ENCODE assay signal across 12 mouse cellular contexts in genomic region chr5:73701063-73701890, GRCm38 (mm10). TPM values are rescaled to one million over a fixed set of nuclear protein-coding genes. Genes with fewer than 3 reads are reported as not detected.
DNase-seq lines count a peak whose midpoint lies in the region; ATAC-seq and TF ChIP-seq lines count a peak whose summit lies in the region.
"Had no signal": no experiment of that assay in that cellular context is flagged by ENCODE, and none has a peak within 500 bp of the region (broad histone marks: within the 10 kb centered on the region; RNA-seq: fewer than 3 reads in every experiment).

No protein-coding gene starts in this region.

- peak; percentile 18 for DNase-seq in gastrocnemius, postnatal 10 days
- DNase-seq in gastrocnemius, adult 18-20 months (ENCODE audit: low spot score): no peak
- DNase-seq in testis, postnatal 10 days (ENCODE audit: low spot score): no peak
- DNase-seq in testis, postnatal 14 days (ENCODE audit: low spot score): peak; percentile 10

- peaks cover 13% of the 10 kb centered on the region for H3K4me1 ChIP-seq in testis, adult 2 months (ENCODE audit: control insufficient read depth, insufficient read depth, low read length)
- peaks cover 39% of the 10 kb centered on the region for H3K4me1 ChIP-seq in limb, embryonic 12.5 days (replicated peaks)
- no peaks in the 10 kb centered on the region for H3K4me1 ChIP-seq in forebrain, embryonic 16.5 days (replicated peaks; ENCODE audit: control insufficient read depth, insufficient read depth, low read length)
- no peaks in the 10 kb centered on the region for H3K4me1 ChIP-seq in forebrain, embryonic 12.5 days
- H3K4me1 ChIP-seq: hindbrain, embryonic 15.5 days had no signal

- no peaks in the 10 kb centered on the region for H3K36me3 ChIP-seq in testis, adult 2 months (ENCODE audit: control insufficient read depth, insufficient read depth, low read length)
- H3K36me3 ChIP-seq in limb, embryonic 12.5 days: no peaks in the 10 kb centered on the region
- H3K36me3 ChIP-seq in forebrain, embryonic 16.5 days (ENCODE audit: control insufficient read depth, insufficient read depth): no peaks in the 10 kb centered on the region
- no peaks in the 10 kb centered on the region for H3K36me3 ChIP-seq in forebrain, embryonic 12.5 days (replicated peaks)
- H3K36me3 ChIP-seq: hindbrain, embryonic 15.5 days had no signal

- no peak for TF ChIP-seq POLR2A in testis, adult 2 months (IDR thresholded peaks at IDR 0.05; ENCODE audit: control insufficient read depth, low read depth, low read length)

- no peak overlapping the region for H3K4me3 ChIP-seq in testis, adult 2 months (ENCODE audit: control insufficient read depth, low read depth, low read length)
- no peak overlapping the region for H3K4me3 ChIP-seq in limb, embryonic 12.5 days (replicated peaks)
- H3K4me3 ChIP-seq in forebrain, embryonic 16.5 days (replicated peaks; ENCODE audit: low read length): no peak overlapping the region
- H3K4me3 ChIP-seq in forebrain, embryonic 12.5 days (replicated peaks): no peak overlapping the region
- H3K4me3 ChIP-seq: hindbrain, embryonic 15.5 days had no signal

- no peak for TF ChIP-seq CTCF in testis, adult 2 months (IDR thresholded peaks at IDR 0.05; ENCODE audit: control insufficient read depth, insufficient read depth, insufficient replicate concordance, low read depth, low read length)

- no peaks in the 10 kb centered on the region for H3K9me3 ChIP-seq in limb, embryonic 12.5 days
- H3K9me3 ChIP-seq in forebrain, embryonic 16.5 days (ENCODE audit: control insufficient read depth, low read length): no peaks in the 10 kb centered on the region
- no peaks in the 10 kb centered on the region for H3K9me3 ChIP-seq in forebrain, embryonic 12.5 days
- H3K9me3 ChIP-seq: hindbrain, embryonic 15.5 days had no signal

- H3K9ac ChIP-seq in limb, embryonic 12.5 days (replicated peaks): no peak overlapping the region
- no peak overlapping the region for H3K9ac ChIP-seq in forebrain, embryonic 16.5 days (replicated peaks; ENCODE audit: low read depth, low read length)
- H3K9ac ChIP-seq in forebrain, embryonic 12.5 days: no peak overlapping the region
- H3K9ac ChIP-seq: hindbrain, embryonic 15.5 days had no signal

- peak overlapping the region; percentile 13; the same call in 1 of the 2 replicates for H3K27ac ChIP-seq in testis, adult 2 months (ENCODE audit: control insufficient read depth, insufficient read depth, low read depth, low read length)
- peak overlapping the region; percentile 64 for H3K27ac ChIP-seq in limb, embryonic 12.5 days
- no peak overlapping the region for H3K27ac ChIP-seq in forebrain, embryonic 16.5 days (ENCODE audit: low read length)
- no peak overlapping the region for H3K27ac ChIP-seq in forebrain, embryonic 12.5 days
- H3K27ac ChIP-seq: hindbrain, embryonic 15.5 days had no signal

- no peak for ATAC-seq in limb, embryonic 12.5 days (ENCODE audit: insufficient number of reproducible peaks, insufficient read depth, low FRiP score, low TSS enrichment, low read depth)
- no peak for ATAC-seq in forebrain, embryonic 16.5 days
- no peak for ATAC-seq in forebrain, embryonic 12.5 days (ENCODE audit: low FRiP score)
- ATAC-seq: forebrain, embryonic 14.5 days; Patski had no signal

- no peaks in the 10 kb centered on the region; the same call in 1 of the 2 replicates for H3K27me3 ChIP-seq in testis, adult 2 months (ENCODE audit: control insufficient read depth, insufficient read depth, low read length)
- no peaks in the 10 kb centered on the region for H3K27me3 ChIP-seq in limb, embryonic 12.5 days
- no peaks in the 10 kb centered on the region for H3K27me3 ChIP-seq in forebrain, embryonic 16.5 days (replicated peaks; ENCODE audit: control insufficient read depth, insufficient read depth, low read length)
- H3K27me3 ChIP-seq in forebrain, embryonic 12.5 days: no peaks in the 10 kb centered on the region
- H3K27me3 ChIP-seq: hindbrain, embryonic 15.5 days had no signal

- H3K4me2 ChIP-seq in limb, embryonic 12.5 days: no peak overlapping the region
- no peak overlapping the region for H3K4me2 ChIP-seq in forebrain, embryonic 16.5 days (ENCODE audit: low read length)
- H3K4me2 ChIP-seq in forebrain, embryonic 12.5 days: no peak overlapping the region
- H3K4me2 ChIP-seq: hindbrain, embryonic 15.5 days had no signal

- 71% methylated on average over 17 of the region's 17 CpGs for WGBS in limb, embryonic 12.5 days
- WGBS in forebrain, embryonic 16.5 days: 79% methylated on average over 17 of the region's 17 CpGs
- 87% methylated on average over 17 of the region's 17 CpGs for WGBS in forebrain, embryonic 12.5 days

RNA-seq across cellular contexts. Expression of gene Spata18, which starts 50.1 kb away (rescaled TPM):
- total RNA-seq in gastrocnemius, postnatal 10 days (2021): under 1 TPM; 0.14 to 0.27 TPM
- total RNA-seq in gastrocnemius, adult 18-20 months (2021): under 1 TPM in 1 of 2 experiments, not detected in 1; 0.14 TPM
- polyA plus RNA-seq in testis, adult 2 months (2012; rRNA removed): 538 and 551 TPM in 2 replicates
- 1.9 and 2.0 TPM in 2 replicates for polyA plus RNA-seq in limb, embryonic 12.5 days (2016; fragmentation: Nextera tagmentation; extraction: Ambion mirVana)
- 0.44 and 0.72 TPM in 2 replicates for polyA plus RNA-seq in forebrain, embryonic 16.5 days (2015; fragmentation: Nextera tagmentation; extraction: Ambion mirVana)
- polyA plus RNA-seq in forebrain, embryonic 12.5 days (2016; fragmentation: Nextera tagmentation; extraction: Ambion mirVana): 0.13 TPM in 1 of 2 replicates, not detected in the other
- polyA plus RNA-seq: liver, embryonic 16.5 days; Patski had no signal

RNA-seq across cellular contexts. Expression of gene Sgcb, which starts 53.7 kb away (rescaled TPM):
- 100 to 1,000 TPM; 105 to 106 TPM for total RNA-seq in gastrocnemius, postnatal 10 days (2021)
- total RNA-seq in gastrocnemius, adult 18-20 months (2021): 10 to 100 TPM; 74.1 to 79.0 TPM
- 20.1 and 21.7 TPM in 2 replicates for polyA plus RNA-seq in testis, adult 2 months (2012; rRNA removed)
- 35.1 and 38.2 TPM in 2 replicates for polyA plus RNA-seq in limb, embryonic 12.5 days (2016; fragmentation: Nextera tagmentation; extraction: Ambion mirVana)
- 29.5 and 30.5 TPM in 2 replicates for polyA plus RNA-seq in forebrain, embryonic 16.5 days (2015; fragmentation: Nextera tagmentation; extraction: Ambion mirVana)
- 19.2 and 22.1 TPM in 2 replicates for polyA plus RNA-seq in forebrain, embryonic 12.5 days (2016; fragmentation: Nextera tagmentation; extraction: Ambion mirVana)

Comparison
In these comparisons a context has a peak if more than half of its experiments do, and no peak if none do; other contexts are left out.
1. DNase-seq: peak in gastrocnemius, postnatal 10 days (single experiment) and testis, postnatal 14 days (single experiment); none in gastrocnemius, adult 18-20 months (single experiment) and testis, postnatal 10 days (single experiment).
2. H3K27ac ChIP-seq: peak in testis, adult 2 months (single experiment) and limb, embryonic 12.5 days (single experiment); none in forebrain, embryonic 16.5 days (single experiment) and forebrain, embryonic 12.5 days (single experiment).
3. RNA of gene Spata18, which starts 50.1 kb away (polyA plus RNA-seq): 538 to 551 TPM in testis, adult 2 months; 1.9 to 2.0 TPM in limb, embryonic 12.5 days, 0.44 to 0.72 TPM in forebrain, embryonic 16.5 days and 0.13 TPM in forebrain, embryonic 12.5 days; every median in the first group is over 100 times any median in the second.